Mouse (Mus musculus) lung, embryonic 16.5 days (tissue): ENCODE results near the gene Ppp1r3a. TPM values are rescaled to one million over a fixed set of nuclear protein-coding genes. Genes with fewer than 3 reads are reported as not detected.
"Not testable (repeated sequence)": the region's sequence is repeated elsewhere in the genome, so short reads cannot be mapped to it uniquely, and the experiment has no call there.

Experiments
- ATAC-seq: fragments of 200-750 bp; cut with Nextera tagmentation; 2 replicates; pipeline ENCODE4 v1.8.0; 2017; ENCODE audit warnings: low read depth, mild to moderate bottlenecking, moderate library complexity
- H3K27ac ChIP-seq: fragments of 300-500 bp; sonication (generic); 2 replicates; pipeline ENCODE4 v1.5.1; 2014; ENCODE audit warnings: mild to moderate bottlenecking, control low read depth, low read length
- H3K27me3 ChIP-seq: fragments of 300-500 bp; sonication (generic); 2 replicates; pipeline ENCODE4 v1.6.1; 2014; ENCODE audit warnings: low read depth, low read length, mixed read lengths; ENCODE audit not compliant: control insufficient read depth, insufficient read depth
- H3K36me3 ChIP-seq: fragments of 300-500 bp; sonication (generic); 2 replicates; pipeline ENCODE4 v1.6.1; 2014; ENCODE audit warnings: low read length; ENCODE audit not compliant: control insufficient read depth, insufficient read depth
- H3K4me1 ChIP-seq: fragments of 300-500 bp; sonication (generic); replicated peaks from 2 replicates; pipeline ENCODE4 v1.6.1; 2014; ENCODE audit warnings: low read length, mixed read lengths; ENCODE audit not compliant: control insufficient read depth, insufficient read depth
- H3K4me2 ChIP-seq: fragments of 300-500 bp; sonication (generic); 2 replicates; pipeline ENCODE4 v1.6.1; 2014; ENCODE audit warnings: low read depth, low read length, control low read depth
- H3K4me3 ChIP-seq: fragments of 300-500 bp; sonication (generic); 2 replicates; pipeline ENCODE4 v1.5.1; 2014; ENCODE audit warnings: mild to moderate bottlenecking, low read length, control low read depth
- H3K9ac ChIP-seq: fragments of 300-500 bp; sonication (generic); 2 replicates; pipeline ENCODE4 v1.6.1; 2014; ENCODE audit warnings: low read length, control low read depth
- H3K9me3 ChIP-seq: fragments of 300-500 bp; sonication (generic); 2 replicates; pipeline ENCODE4 v1.6.1; 2016; ENCODE audit warnings: low read length; ENCODE audit not compliant: control insufficient read depth
- WGBS: fragments of 180-500 bp; shearing (Covaris S2); extraction: QIAGEN DNeasy Blood & Tissue Kit; methylation state at CpG from one replicate; pipeline ENCODE4 v1.1.7; 2014; 5-methylcytosine and 5-hydroxymethylcytosine counted together
- polyA plus RNA-seq: library from polyadenylated mRNA; unstranded; fragments of >200 nt; fragmentation: Nextera tagmentation; extraction: Ambion mirVana; gene quantifications from 2 replicates; pipeline ENCODE4 v1.2.1, GENCODE M21; 2015

The Ppp1r3a gene
- polyA plus RNA-seq, 1 experiment from 2014 or later, result 0.39 TPM

DNA sequence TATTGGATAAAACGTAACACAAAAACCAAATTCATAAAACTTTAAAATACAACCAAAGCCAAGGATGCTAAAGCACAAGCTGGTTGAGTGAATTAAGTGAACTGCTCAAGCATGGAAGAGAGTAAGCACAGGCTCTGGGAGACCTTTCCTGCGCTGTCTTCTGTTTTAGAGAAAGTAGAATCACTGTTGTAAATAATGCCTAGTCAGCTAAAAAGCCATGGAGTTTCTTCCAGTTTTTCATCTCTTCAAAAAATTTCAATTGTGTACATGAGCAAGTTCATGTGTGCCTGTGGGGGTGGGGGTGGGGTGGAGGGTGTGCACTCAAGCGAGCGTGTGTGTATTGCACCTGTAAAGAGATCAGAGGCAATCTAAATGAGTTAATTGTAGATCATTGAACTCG, 24.1 kb downstream of the Ppp1r3a start:
- Histone ChIP-seq H3K27ac (no peak overlapping the region), H3K4me2 (no peak overlapping the region), H3K9me3 (no peaks in the 10 kb centered on the region), H3K4me3 (no peak overlapping the region), H3K4me1 (no peaks in the 10 kb centered on the region), H3K9ac (no peak overlapping the region), H3K36me3 (no peaks in the 10 kb centered on the region), H3K27me3 (no peaks in the 10 kb centered on the region)
- no peak for ATAC-seq
- WGBS, result 74% methylated on average over 5 of the region's 5 CpGs

- Histone ChIP-seq H3K36me3 (no peaks in the 10 kb centered on the region), H3K4me3 (no peak overlapping the region), H3K4me1 (no peaks in the 10 kb centered on the region; the same call in 1 of the 2 replicates), H3K27me3 (no peaks in the 10 kb centered on the region), H3K9me3 (no peaks in the 10 kb centered on the region), H3K4me2 (no peak overlapping the region), H3K27ac (no peak overlapping the region), H3K9ac (no peak overlapping the region)
- WGBS, result 70% methylated on average over 4 of the region's 4 CpGs
- ATAC-seq, result no peak
Observed at GRCm38 (mm10) chr6:14720772-14721414, 34.2 kb downstream of the Ppp1r3a start.

- Histone ChIP-seq H3K4me2 (no peak overlapping the region), H3K4me3 (no peak overlapping the region), H3K27ac (no peak overlapping the region), H3K27me3 (no peaks in the 10 kb centered on the region), H3K9ac (no peak overlapping the region), H3K36me3 (no peaks in the 10 kb centered on the region), H3K4me1 (no peaks in the 10 kb centered on the region; the same call in 1 of the 2 replicates), H3K9me3 (no peaks in the 10 kb centered on the region)
- WGBS, result 74% methylated on average over 6 of the region's 6 CpGs
- no peak for ATAC-seq
Observed at GRCm38 (mm10) chr6:14720110-14720771, 34.8 kb downstream of the Ppp1r3a start.

DNA sequence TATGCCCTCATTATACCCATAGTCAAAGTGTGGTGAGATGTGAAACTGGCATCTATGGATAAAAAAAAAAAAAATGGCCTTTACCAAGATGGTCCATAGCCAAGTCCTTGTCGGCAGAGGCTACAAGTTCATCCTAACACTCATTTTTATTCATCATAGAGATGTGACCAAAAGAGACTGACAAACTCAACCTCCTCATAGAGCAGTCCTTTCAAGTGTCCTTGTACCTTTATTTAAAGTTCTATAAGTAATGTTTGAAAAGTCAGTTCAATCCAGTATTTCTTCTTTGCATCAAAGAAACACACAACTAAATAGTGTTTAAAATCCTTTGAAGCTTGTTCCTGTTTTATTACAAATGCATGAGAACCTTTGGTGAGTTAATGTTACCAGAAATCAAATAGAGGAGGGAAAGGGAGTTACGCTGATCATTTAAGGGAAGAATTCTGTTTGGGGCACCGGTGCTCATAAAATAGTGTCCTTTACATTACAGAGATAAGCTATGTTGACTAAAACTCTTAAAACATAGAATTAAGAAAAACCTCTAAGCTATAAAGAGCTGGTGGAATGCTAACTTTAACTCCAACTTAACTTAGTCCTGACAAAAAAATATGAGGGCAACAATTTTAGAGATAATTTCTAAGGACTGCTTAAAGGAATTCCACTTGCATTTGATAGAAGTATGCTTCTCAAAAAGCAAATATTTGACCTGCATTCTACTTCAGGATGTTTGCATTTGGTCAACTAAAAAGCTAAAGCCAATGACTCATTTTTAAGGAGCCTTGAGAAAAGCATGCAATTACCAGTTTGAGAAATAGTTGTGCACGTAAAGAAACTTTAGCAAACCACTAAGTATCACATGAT, 39.7 kb downstream of the Ppp1r3a start:
- Histone ChIP-seq H3K4me2 (no peak overlapping the region), H3K9me3 (no peaks in the 10 kb centered on the region), H3K4me1 (no peaks in the 10 kb centered on the region; the same call in 1 of the 2 replicates), H3K36me3 (no peaks in the 10 kb centered on the region), H3K4me3 (no peak overlapping the region), H3K27me3 (no peaks in the 10 kb centered on the region), H3K9ac (no peak overlapping the region), H3K27ac (peak overlapping the region; percentile 69; the same call in 1 of the 2 replicates)
- 43% methylated on average over 4 of the region's 4 CpGs for WGBS
- peak; percentile 92 for ATAC-seq

GRCm38 (mm10) chr6:14712146-14712545, 42.9 kb downstream of the Ppp1r3a start:
- no peaks in the 10 kb centered on the region for H3K27me3 ChIP-seq
- H3K4me1 ChIP-seq, result no peaks in the 10 kb centered on the region
- no peaks in the 10 kb centered on the region for H3K9me3 ChIP-seq
- 13% methylated on average over 2 of the region's 2 CpGs for WGBS
- no peak overlapping the region for H3K4me2 ChIP-seq
- no peak overlapping the region for H3K9ac ChIP-seq
- H3K27ac ChIP-seq, result peak overlapping the region; percentile 7; the same call in 1 of the 2 replicates
- ATAC-seq, result no peak
- no peaks in the 10 kb centered on the region for H3K36me3 ChIP-seq
- no peak overlapping the region for H3K4me3 ChIP-seq

DNA sequence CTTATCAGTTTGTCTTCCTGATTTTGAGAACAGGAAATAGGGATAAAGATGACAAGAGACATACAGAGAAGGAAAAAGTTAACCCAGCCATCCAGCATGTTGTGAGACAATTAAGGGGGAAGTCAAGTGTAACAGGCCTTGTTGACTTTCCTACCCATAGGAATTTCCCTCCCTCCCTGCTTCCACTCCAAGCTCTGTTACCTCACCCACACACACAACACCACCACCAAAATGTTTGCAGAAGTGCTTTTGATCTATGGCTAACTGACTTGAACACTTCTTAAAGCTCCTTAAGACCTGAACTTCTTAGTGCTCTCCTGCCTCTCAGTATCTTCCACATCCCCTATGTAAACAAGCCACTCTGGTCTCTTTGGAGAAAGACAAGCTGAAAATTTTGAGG, 55.0 kb downstream of the Ppp1r3a start:
- ATAC-seq, result peak; percentile 95
- H3K4me2 ChIP-seq, result no peak overlapping the region

GRCm38 (mm10) chr6:14679231-14679887, 75.7 kb downstream of the Ppp1r3a start:
- not testable (repeated sequence) for ATAC-seq, H3K4me2 ChIP-seq, H3K9me3 ChIP-seq, H3K27ac ChIP-seq, H3K4me1 ChIP-seq, H3K27me3 ChIP-seq, H3K4me3 ChIP-seq, H3K9ac ChIP-seq, H3K36me3 ChIP-seq
- 88% methylated on average over 20 of the region's 20 CpGs for WGBS

More for the DNA sequence above, 55.0 kb downstream of the Ppp1r3a start:
- H3K9me3 ChIP-seq, result no peaks in the 10 kb centered on the region
- no peaks in the 10 kb centered on the region for H3K27me3 ChIP-seq
- no peak overlapping the region for H3K4me3 ChIP-seq
- H3K27ac ChIP-seq, result peak overlapping the region; percentile 55
- no peaks in the 10 kb centered on the region for H3K36me3 ChIP-seq
- H3K4me1 ChIP-seq, result no peaks in the 10 kb centered on the region
- no peak overlapping the region for H3K9ac ChIP-seq

DNA sequence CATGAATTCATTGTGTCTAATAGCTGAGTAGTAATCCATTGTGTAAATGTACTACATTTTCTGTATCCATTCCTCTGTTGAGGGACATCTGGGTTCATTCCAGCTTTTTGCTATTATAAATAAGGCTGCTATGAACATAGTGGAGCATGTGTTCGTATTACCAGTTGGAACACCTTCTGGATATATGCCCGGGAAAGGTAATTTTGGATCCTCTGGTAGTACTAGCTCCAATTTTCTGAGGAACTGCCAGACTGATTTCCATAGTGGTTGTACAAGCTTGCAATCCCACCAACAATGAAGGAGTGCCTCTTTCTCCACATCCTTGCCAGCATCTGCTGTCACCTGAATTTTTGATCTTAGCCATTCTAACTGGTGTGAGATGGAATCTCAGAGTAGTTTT, 86.1 kb downstream of the Ppp1r3a start:
- not testable (repeated sequence) for H3K9me3 ChIP-seq, H3K36me3 ChIP-seq, ATAC-seq, H3K4me1 ChIP-seq, H3K9ac ChIP-seq, H3K4me2 ChIP-seq, H3K27ac ChIP-seq, H3K4me3 ChIP-seq, H3K27me3 ChIP-seq
- WGBS, result 81% methylated on average over 2 of the region's 2 CpGs

- not testable (repeated sequence) for H3K4me3 ChIP-seq, H3K4me2 ChIP-seq, ATAC-seq, H3K4me1 ChIP-seq, H3K27me3 ChIP-seq, H3K36me3 ChIP-seq, H3K9me3 ChIP-seq, H3K27ac ChIP-seq, H3K9ac ChIP-seq
- 81% methylated on average over 2 of the region's 2 CpGs for WGBS
Observed at GRCm38 (mm10) chr6:14667651-14668050, 87.4 kb downstream of the Ppp1r3a start.
